Mouse (Mus musculus) cerebellum, adult 11 months (tissue): ENCODE measurements around the gene Gpnmb.

Experiments
- DNase-seq: peaks from one replicate; pipeline ENCODE4 v3.0.0; 2022

The Gpnmb gene

GRCm38 (mm10) chr6:49032783-49033182 lies 3.6 kb upstream of the Gpnmb start:
- DNase-seq: no peak

- DNase-seq: no peak
Measured at GRCm38 (mm10) chr6:49037268-49037662, 919 bp downstream of the Gpnmb start.

GRCm38 (mm10) chr6:49039470-49040180 lies 3.3 kb downstream of the Gpnmb start:
- DNase-seq: peak; percentile 9

- DNase-seq: no peak
Measured at GRCm38 (mm10) chr6:49046502-49046901, 10.2 kb downstream of the Gpnmb start.

- no peak for DNase-seq
Measured at GRCm38 (mm10) chr6:49046976-49047375, 10.6 kb downstream of the Gpnmb start.

- DNase-seq: no peak
Measured at GRCm38 (mm10) chr6:49047848-49048247, 11.5 kb downstream of the Gpnmb start.

GRCm38 (mm10) chr6:49048395-49048794 lies 12.0 kb downstream of the Gpnmb start:
- DNase-seq: no peak

GRCm38 (mm10) chr6:49050677-49051410 lies 14.5 kb downstream of the Gpnmb start:
- DNase-seq: no peak

- DNase-seq: no peak
Measured at GRCm38 (mm10) chr6:49052191-49052590, 15.8 kb downstream of the Gpnmb start.

- no peak for DNase-seq
Measured at GRCm38 (mm10) chr6:49055256-49055733, 18.9 kb downstream of the Gpnmb start.

GRCm38 (mm10) chr6:49056009-49056408 lies 19.7 kb downstream of the Gpnmb start:
- no peak for DNase-seq

- DNase-seq: peak; percentile 58
Measured at GRCm38 (mm10) chr6:49057053-49058021, 21.0 kb downstream of the Gpnmb start.

GRCm38 (mm10) chr6:49068361-49068760 lies 32.0 kb downstream of the Gpnmb start:
- DNase-seq: no peak

GRCm38 (mm10) chr6:49073304-49074116 lies 37.2 kb downstream of the Gpnmb start, which contains the start of gene Malsu1:
Malsu1 (plus strand) TSS chr6:49073795.
- peak; percentile 91 for DNase-seq

- DNase-seq: no peak
Measured at GRCm38 (mm10) chr6:49074117-49074490, 37.8 kb downstream of the Gpnmb start.

GRCm38 (mm10) chr6:49077894-49078293 lies 41.5 kb downstream of the Gpnmb start:
- no peak for DNase-seq

GRCm38 (mm10) chr6:49079313-49079712 lies 43.0 kb downstream of the Gpnmb start:
- no peak for DNase-seq

- DNase-seq: no peak
Measured at GRCm38 (mm10) chr6:49083008-49083407, 46.7 kb downstream of the Gpnmb start.

- DNase-seq: no peak
Measured at GRCm38 (mm10) chr6:49094968-49095367, 58.6 kb downstream of the Gpnmb start.

GRCm38 (mm10) chr6:49096421-49096820 lies 60.1 kb downstream of the Gpnmb start:
- DNase-seq: no peak

- DNase-seq: peak; percentile 65
Measured at GRCm38 (mm10) chr6:49096933-49097461, 60.7 kb downstream of the Gpnmb start.

- peak; percentile 28 for DNase-seq
Measured at GRCm38 (mm10) chr6:49097596-49098110, 61.3 kb downstream of the Gpnmb start.
